Mouse (Mus musculus): ENCODE measurements around the gene Lnx1. TPM values are rescaled to one million over a fixed set of nuclear protein-coding genes. Genes with fewer than 3 reads are reported as not detected.

Lnx1 gene
- total RNA-seq, 2 experiments from 2014 or later: 0.05 TPM; not detected in 1

Other genes starting within 250 kb of the Lnx1 start
- 20.9 and 30.1 TPM in 2 replicates for gene Scfd2, start 171.2 kb downstream of the Lnx1 start, total RNA-seq (2014; fragmentation: Nextera tagmentation)
- gene Scfd2, start 171.2 kb downstream of the Lnx1 start, total RNA-seq (2017): 17.0 and 22.6 TPM in 2 replicates
- 90.0 and 106 TPM in 2 replicates for gene Fip1l1, start 167.5 kb downstream of the Lnx1 start, total RNA-seq (2014; fragmentation: Nextera tagmentation)
- 188 and 247 TPM in 2 replicates for gene Fip1l1, start 167.5 kb downstream of the Lnx1 start, total RNA-seq (2017)